12 mouse cellular contexts compared by ENCODE assay signal in the genomic region with DNA sequence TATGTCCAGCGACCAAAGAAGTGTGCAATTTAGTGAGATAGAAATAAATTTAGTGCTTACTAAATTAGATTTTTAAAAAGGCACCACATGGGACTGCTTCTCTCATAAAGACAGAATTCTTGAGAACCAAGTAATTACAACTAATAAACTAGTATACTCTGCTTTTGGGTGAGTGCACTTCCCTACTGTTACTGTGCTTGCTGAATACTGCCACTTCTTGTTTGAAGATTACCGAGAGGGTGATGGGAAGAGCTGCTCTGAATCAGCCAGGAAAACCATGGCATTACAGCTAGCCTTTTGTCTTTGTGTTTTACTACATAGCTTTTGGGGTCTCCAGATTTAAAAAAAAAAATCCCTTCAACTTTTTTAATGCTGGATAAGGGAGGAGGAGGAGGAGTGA. TPM values are rescaled to one million over a fixed set of nuclear protein-coding genes. Genes with fewer than 3 reads are reported as not detected.
A peak's percentile ranks its signal among the peaks of the same experiment; 100 is the strongest.
DNase-seq lines count a peak whose midpoint lies in the region; ATAC-seq and TF ChIP-seq lines count a peak whose summit lies in the region.
"Had no signal": no experiment of that assay in that cellular context is flagged by ENCODE, and none has a peak within 500 bp of the region (broad histone marks: within the 10 kb centered on the region; RNA-seq: fewer than 3 reads in every experiment).

No protein-coding gene starts in this region.

- H3K4me3 ChIP-seq in gastrocnemius, adult 2 months: peak overlapping the region; percentile 47
- no peak overlapping the region for H3K4me3 ChIP-seq in hindbrain, postnatal 0 days (ENCODE audit: low read length)
- no peak overlapping the region for H3K4me3 ChIP-seq in hindbrain, embryonic 10.5 days
- H3K4me3 ChIP-seq in myocyte: no peak overlapping the region
- H3K4me3 ChIP-seq: erythroblast, embryonic 14.5 days; liver, embryonic 15.5 days had no signal

- H3K4me2 ChIP-seq in hindbrain, postnatal 0 days (ENCODE audit: low read depth, low read length): peak overlapping the region; percentile 8; the same call in 1 of the 2 replicates
- H3K4me2 ChIP-seq in myocyte (ENCODE audit: low read depth): peak overlapping the region; percentile 73
- H3K4me2 ChIP-seq: liver, embryonic 15.5 days had no signal

- no peak for ATAC-seq in hindbrain, postnatal 0 days
- ATAC-seq: inflammation-experienced regulatory T-cells, adult 6 months had no signal

- TF ChIP-seq CTCF in gastrocnemius, adult 2 months (IDR thresholded peaks at IDR 0.05): no peak
- no peak for TF ChIP-seq CTCF in hindbrain, postnatal 0 days (IDR thresholded peaks at IDR 0.05; ENCODE audit: low read depth)
- TF ChIP-seq CTCF in brain, embryonic 14.5 days (IDR thresholded peaks at IDR 0.05; ENCODE audit: borderline replicate concordance, extremely low read depth, insufficient read depth, insufficient read length): no peak

- no peaks in the 10 kb centered on the region for H3K27me3 ChIP-seq in hindbrain, postnatal 0 days (ENCODE audit: insufficient read depth, low read length)
- H3K27me3 ChIP-seq in hindbrain, embryonic 10.5 days (ENCODE audit: insufficient read depth, poor library complexity, severe bottlenecking): no peaks in the 10 kb centered on the region
- H3K27me3 ChIP-seq in myocyte (ENCODE audit: control insufficient read depth, insufficient read depth, insufficient read length): no peaks in the 10 kb centered on the region
- H3K27me3 ChIP-seq: liver, embryonic 15.5 days had no signal

- no peaks in the 10 kb centered on the region for H3K36me3 ChIP-seq in hindbrain, postnatal 0 days (ENCODE audit: insufficient read depth, low read length)
- H3K36me3 ChIP-seq in hindbrain, embryonic 10.5 days: no peaks in the 10 kb centered on the region
- no peaks in the 10 kb centered on the region for H3K36me3 ChIP-seq in myocyte (ENCODE audit: control insufficient read depth, insufficient read depth)
- H3K36me3 ChIP-seq: liver, embryonic 15.5 days had no signal

- 50% methylated on average over 2 of the region's 2 CpGs for WGBS in hindbrain, postnatal 0 days
- WGBS in hindbrain, embryonic 10.5 days: 83% methylated on average over 2 of the region's 2 CpGs

- no peak overlapping the region for H3K9ac ChIP-seq in hindbrain, postnatal 0 days (replicated peaks; ENCODE audit: low read length)
- H3K9ac ChIP-seq: liver, embryonic 15.5 days had no signal

- intact Hi-C loops in gastrocnemius, adult 2 months (cut with DNase I): no loop called here
- intact Hi-C loops in gastrocnemius, postnatal 36 days (cut with DNase I): no loop called here

- peaks cover 19% of the 10 kb centered on the region for H3K79me2 ChIP-seq in myocyte (ENCODE audit: control insufficient read depth, insufficient read depth)

- no peak for DNase-seq in gastrocnemius, adult 2 months
- no peak for DNase-seq in gastrocnemius, postnatal 36 days
- no peak for DNase-seq in hindbrain, postnatal 0 days (ENCODE audit: low spot score)
- no peak for DNase-seq in hindbrain, embryonic 10.5 days (ENCODE audit: low spot score)
- peak; percentile 31 for DNase-seq in brain, embryonic 14.5 days (ENCODE audit: low read depth)
- DNase-seq in right cerebral cortex, postnatal 10 days (ENCODE audit: low spot score in 2 of 2): no peak
- DNase-seq: kidney, postnatal 10 days; thymus, adult 2 months had no signal

- no peak overlapping the region for H3ac ChIP-seq in myocyte (ENCODE audit: control insufficient read depth, insufficient read length)

- H3K27ac ChIP-seq in gastrocnemius, adult 2 months: peak overlapping the region; percentile 81
- H3K27ac ChIP-seq in hindbrain, postnatal 0 days: no peak overlapping the region
- no peak overlapping the region for H3K27ac ChIP-seq in hindbrain, embryonic 10.5 days
- H3K27ac ChIP-seq: liver, embryonic 15.5 days had no signal

- TF ChIP-seq POLR2A in brain, embryonic 14.5 days (IDR thresholded peaks at IDR 0.05; ENCODE audit: borderline replicate concordance, extremely low read depth, insufficient read depth, insufficient read length, poor library complexity, severe bottlenecking): no peak
- no peak for TF ChIP-seq POLR2A in myocyte (IDR thresholded peaks at IDR 0.05; ENCODE audit: insufficient read length, low read depth)

- H3K4me1 ChIP-seq in hindbrain, postnatal 0 days (ENCODE audit: insufficient read depth, low read length): no peaks in the 10 kb centered on the region
- H3K4me1 ChIP-seq in hindbrain, embryonic 10.5 days (replicated peaks): peaks cover 8% of the 10 kb centered on the region
- H3K4me1 ChIP-seq: liver, embryonic 15.5 days had no signal

- no peaks in the 10 kb centered on the region for H3K9me3 ChIP-seq in hindbrain, postnatal 0 days (ENCODE audit: low read length)
- no peaks in the 10 kb centered on the region for H3K9me3 ChIP-seq in hindbrain, embryonic 10.5 days
- H3K9me3 ChIP-seq: liver, embryonic 15.5 days had no signal

TF ChIP-seq in myocyte, 11 proteins besides CTCF, POLR2A, EP300 and RAD21:
- TF ChIP-seq TCF12 (IDR thresholded peaks at IDR 0.05; ENCODE audit: insufficient read depth, poor library complexity, severe bottlenecking): no peak
- no peak for TF ChIP-seq SRF (IDR thresholded peaks at IDR 0.05; ENCODE audit: control insufficient read depth, insufficient read length, low read depth)
- TF ChIP-seq MAX (IDR thresholded peaks at IDR 0.05; ENCODE audit: low read depth): no peak
- TF ChIP-seq CEBPB (IDR thresholded peaks at IDR 0.05; ENCODE audit: insufficient read depth, poor library complexity, severe bottlenecking): no peak
- TF ChIP-seq E2F4 (IDR thresholded peaks at IDR 0.05; ENCODE audit: insufficient read depth): no peak
- TF ChIP-seq USF1 (IDR thresholded peaks at IDR 0.05; ENCODE audit: low read depth): no peak
- no peak for TF ChIP-seq TCF3 (IDR thresholded peaks at IDR 0.05; ENCODE audit: insufficient read length, low read depth)
- no peak for TF ChIP-seq MYOG (IDR thresholded peaks at IDR 0.05; ENCODE audit: control insufficient read depth in 1 of 3, insufficient read depth in 1 of 3, insufficient read length in 2 of 3, low read depth in 2 of 3)
- TF ChIP-seq REST (IDR thresholded peaks at IDR 0.05; ENCODE audit: insufficient read depth, insufficient read length): no peak
- TF ChIP-seq MYOD1 (IDR thresholded peaks at IDR 0.05; ENCODE audit: control insufficient read depth in 1 of 3, insufficient read length in 2 of 3, low read depth in 2 of 3): no peak
- TF ChIP-seq POLR2AphosphoS2 (IDR thresholded peaks at IDR 0.05; ENCODE audit: insufficient read length, low read depth): no peak

RNA-seq across cellular contexts. Expression of a gene that starts 19.8 kb away (rescaled TPM):
- 10 to 100 TPM; 20.4 to 22.8 TPM for total RNA-seq in gastrocnemius, adult 2 months (2021)
- 10 to 100 TPM; 18.5 to 20.1 TPM for total RNA-seq in gastrocnemius, postnatal 36 days (2021)
- 25.4 and 30.9 TPM in 2 replicates for total RNA-seq in hindbrain, postnatal 0 days (2014; rRNA removed)
- 8.3 and 9.5 TPM in 2 replicates for polyA plus RNA-seq in hindbrain, postnatal 0 days (2015; fragmentation: Nextera tagmentation; extraction: Ambion mirVana)
- 9.2 and 10.0 TPM in 2 replicates for polyA plus RNA-seq in hindbrain, embryonic 10.5 days (2016; fragmentation: Nextera tagmentation; extraction: Ambion mirVana)
- polyA plus RNA-seq in brain, embryonic 14.5 days (2012; rRNA removed): 4.8 and 7.2 TPM in 2 replicates
- 1.3 TPM for polyA plus RNA-seq in myocyte (2012; fragmentation: generic; extraction: Trizol)
- polyA plus RNA-seq: erythroblast, embryonic 14.5 days had no signal
